Comparison of ENCODE assay signal across 8 mouse cellular contexts in genomic region chr1:43934416-43934810, GRCm38 (mm10). TPM values are rescaled to one million over a fixed set of nuclear protein-coding genes. Genes with fewer than 3 reads are reported as not detected.
DNase-seq lines count a peak whose midpoint lies in the region; ATAC-seq and TF ChIP-seq lines count a peak whose summit lies in the region.

No protein-coding gene starts in this region.

- no peaks in the 10 kb centered on the region for H3K9me3 ChIP-seq in heart, embryonic 15.5 days (replicated peaks)
- H3K9me3 ChIP-seq in G1E (replicated peaks): no peaks in the 10 kb centered on the region
- no peaks in the 10 kb centered on the region for H3K9me3 ChIP-seq in forebrain, embryonic 16.5 days (ENCODE audit: control insufficient read depth, low read length)
- H3K9me3 ChIP-seq in midbrain, embryonic 10.5 days (replicated peaks): no peaks in the 10 kb centered on the region

- H3K4me3 ChIP-seq in heart, embryonic 15.5 days: peak overlapping the region; percentile 99
- peak overlapping the region; percentile 95 for H3K4me3 ChIP-seq in G1E (ENCODE audit: low read depth, low read length)
- peak overlapping the region; percentile 97 for H3K4me3 ChIP-seq in forebrain, embryonic 16.5 days (replicated peaks; ENCODE audit: low read length)
- peak overlapping the region; percentile 100 for H3K4me3 ChIP-seq in midbrain, embryonic 10.5 days

- ATAC-seq in heart, embryonic 15.5 days (replicated peaks; ENCODE audit: insufficient number of reproducible peaks, insufficient read depth, low FRiP score, low read depth): no peak
- ATAC-seq in G1E (ENCODE audit: extremely low read depth, insufficient number of reproducible peaks, low FRiP score, poor library complexity, severe bottlenecking): no peak
- ATAC-seq in forebrain, embryonic 16.5 days: no peak

- H3K9ac ChIP-seq in heart, embryonic 15.5 days: peak overlapping the region; percentile 96
- H3K9ac ChIP-seq in forebrain, embryonic 16.5 days (replicated peaks; ENCODE audit: low read depth, low read length): peak overlapping the region; percentile 96

- H3K4me1 ChIP-seq in heart, embryonic 15.5 days (replicated peaks): peaks cover 18% of the 10 kb centered on the region
- H3K4me1 ChIP-seq in G1E (ENCODE audit: insufficient read depth, low read depth, low read length): peaks cover 28% of the 10 kb centered on the region
- peaks cover 12% of the 10 kb centered on the region for H3K4me1 ChIP-seq in forebrain, embryonic 16.5 days (replicated peaks; ENCODE audit: control insufficient read depth, insufficient read depth, low read length)
- H3K4me1 ChIP-seq in midbrain, embryonic 10.5 days: peaks cover 26% of the 10 kb centered on the region

- no peak for DNase-seq in heart, adult 9 months (ENCODE audit: low spot score in 2 of 2)
- no peak for DNase-seq in G1E (ENCODE audit: low spot score)
- no peak for DNase-seq in midbrain, embryonic 10.5 days (ENCODE audit: low spot score)
- DNase-seq in right cerebral cortex, postnatal 10 days (ENCODE audit: low spot score in 2 of 2): no peak
- no peak for DNase-seq in gastrocnemius, adult 18-20 months (ENCODE audit: low spot score)
- DNase-seq in right cerebral cortex, postnatal 36 days (ENCODE audit: low spot score in 2 of 2): no peak

- peak overlapping the region; percentile 98 for H3K27ac ChIP-seq in heart, embryonic 15.5 days
- peak overlapping the region; percentile 96 for H3K27ac ChIP-seq in forebrain, embryonic 16.5 days (ENCODE audit: low read length)
- peak overlapping the region; percentile 96 for H3K27ac ChIP-seq in midbrain, embryonic 10.5 days (replicated peaks)

- WGBS in heart, embryonic 15.5 days: under 1% methylated on average over 17 of the region's 17 CpGs
- WGBS in forebrain, embryonic 16.5 days: 2% methylated on average over 17 of the region's 17 CpGs
- 3% methylated on average over 17 of the region's 17 CpGs for WGBS in midbrain, embryonic 10.5 days

- H3K4me2 ChIP-seq in heart, embryonic 15.5 days: peak overlapping the region; percentile 68
- peak overlapping the region; percentile 58 for H3K4me2 ChIP-seq in forebrain, embryonic 16.5 days (ENCODE audit: low read length)

- no peaks in the 10 kb centered on the region for H3K27me3 ChIP-seq in heart, embryonic 15.5 days
- no peaks in the 10 kb centered on the region for H3K27me3 ChIP-seq in G1E (ENCODE audit: insufficient read depth, low read length)
- H3K27me3 ChIP-seq in forebrain, embryonic 16.5 days (replicated peaks; ENCODE audit: control insufficient read depth, insufficient read depth, low read length): no peaks in the 10 kb centered on the region
- no peaks in the 10 kb centered on the region for H3K27me3 ChIP-seq in midbrain, embryonic 10.5 days (ENCODE audit: low read depth, poor library complexity, severe bottlenecking)

- H3K36me3 ChIP-seq in heart, embryonic 15.5 days: no peaks in the 10 kb centered on the region; the same call in 1 of the 2 replicates
- peaks cover 16% of the 10 kb centered on the region for H3K36me3 ChIP-seq in G1E (replicated peaks)
- H3K36me3 ChIP-seq in forebrain, embryonic 16.5 days (ENCODE audit: control insufficient read depth, insufficient read depth): no peaks in the 10 kb centered on the region
- H3K36me3 ChIP-seq in midbrain, embryonic 10.5 days: peaks cover 4% of the 10 kb centered on the region; the same call in 1 of the 2 replicates

- no peak for TF ChIP-seq CTCF in G1E (IDR thresholded peaks at IDR 0.05; ENCODE audit: low read depth, low read length)

RNA-seq across cellular contexts. Expression of gene Tpp2, which starts 1.0 kb away (rescaled TPM):
- 43.9 and 45.1 TPM in 2 replicates for polyA plus RNA-seq in heart, embryonic 15.5 days (2015; fragmentation: Nextera tagmentation; extraction: Ambion mirVana)
- 215 and 240 TPM in 2 replicates for total RNA-seq in G1E (2014; fragmentation: Nextera tagmentation)
- 204 and 246 TPM in 2 replicates for total RNA-seq in G1E (2017)
- 19.0 and 19.4 TPM in 2 replicates for polyA plus RNA-seq in G1E (2012)
- 58.6 and 67.0 TPM in 2 replicates for polyA plus RNA-seq in forebrain, embryonic 16.5 days (2015; fragmentation: Nextera tagmentation; extraction: Ambion mirVana)
- 71.1 and 71.9 TPM in 2 replicates for polyA plus RNA-seq in midbrain, embryonic 10.5 days (2016; fragmentation: Nextera tagmentation; extraction: Ambion mirVana)
- total RNA-seq in gastrocnemius, adult 18-20 months (2021): 10 to 100 TPM; 30.5 to 36.6 TPM
